Mouse (Mus musculus): ENCODE data around the gene Tbc1d1. TPM values are rescaled to one million over a fixed set of nuclear protein-coding genes. Genes with fewer than 3 reads are reported as not detected.

Tbc1d1 gene
- polyA plus RNA-seq, 1 experiment: 17.0 TPM

DNA sequence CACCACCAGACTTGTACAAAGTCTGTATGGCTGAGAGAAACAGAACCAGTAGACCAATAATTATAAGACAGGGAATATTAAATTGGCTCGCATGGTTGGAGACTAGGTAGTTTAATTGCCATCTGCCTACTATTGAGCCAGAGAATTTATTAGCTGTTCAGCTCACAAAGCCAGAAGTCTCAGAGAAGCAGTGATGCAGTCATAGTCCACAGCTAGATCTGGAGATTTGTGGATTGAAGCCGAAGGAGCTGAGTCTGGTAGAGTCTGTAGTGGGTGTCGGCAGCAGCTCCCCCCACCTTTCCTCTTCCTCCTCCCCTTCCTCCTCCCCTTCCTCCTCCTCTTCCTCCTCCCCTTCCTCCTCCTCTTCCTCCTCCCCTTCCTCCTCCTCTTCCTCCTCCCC, 184.3 kb downstream of the Tbc1d1 start:
- Histone ChIP-seq H3K27me3 (ENCODE audit: control insufficient read depth, insufficient read depth, low read length) (no peaks in the 10 kb centered on the region), H3K36me3 (ENCODE audit: control insufficient read depth, insufficient read depth, low read length) (peaks cover 3% of the 10 kb centered on the region), H3K4me1 (replicated peaks; ENCODE audit: control insufficient read depth, insufficient read depth, low read length) (peaks cover 19% of the 10 kb centered on the region), H3K4me3 (ENCODE audit: control insufficient read depth, insufficient read depth, low read length) (no peak overlapping the region), H3K27ac (ENCODE audit: control insufficient read depth, insufficient read depth, low read length) (no peak overlapping the region)
- DNase-seq: no peak
- WGBS: 95% methylated on average over 3 of the region's 3 CpGs
- TF ChIP-seq CTCF (IDR thresholded peaks at IDR 0.05; ENCODE audit: borderline replicate concordance, control insufficient read depth, extremely low read depth, insufficient read depth, low read length, poor library complexity): no peak

DNA sequence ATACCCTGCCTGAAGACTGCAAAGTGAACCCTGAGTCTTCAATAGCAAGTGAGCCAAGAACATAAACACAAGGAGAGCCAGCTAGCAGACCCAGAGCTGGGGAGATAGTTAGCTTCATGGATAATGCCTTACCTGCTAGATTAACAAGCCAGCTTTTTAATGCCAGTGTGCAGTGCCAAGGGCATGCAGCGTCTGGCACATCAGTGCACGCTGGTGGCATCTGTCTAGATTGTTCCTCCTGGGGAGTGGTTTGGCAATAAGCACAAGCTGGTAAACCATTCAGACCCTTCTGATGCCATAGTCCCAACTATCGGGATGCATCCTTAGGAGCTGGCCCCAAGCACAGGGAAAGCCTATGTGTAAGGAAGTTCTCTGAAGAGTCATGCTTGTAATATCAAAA, 185.6 kb downstream of the Tbc1d1 start:
- peaks cover 3% of the 10 kb centered on the region; the same call in 1 of the 2 replicates for H3K36me3 ChIP-seq (ENCODE audit: control insufficient read depth, insufficient read depth, low read length)
- no peak overlapping the region for H3K4me3 ChIP-seq (ENCODE audit: control insufficient read depth, insufficient read depth, low read length)
- no peak overlapping the region; the same call in 1 of the 2 replicates for H3K27ac ChIP-seq (ENCODE audit: control insufficient read depth, insufficient read depth, low read length)
- TF ChIP-seq CTCF (IDR thresholded peaks at IDR 0.05; ENCODE audit: borderline replicate concordance, control insufficient read depth, extremely low read depth, insufficient read depth, low read length, poor library complexity) (no peak), POLR2A (IDR thresholded peaks at IDR 0.05; ENCODE audit: control insufficient read depth, extremely low read depth, insufficient read depth, low read length, poor library complexity) (no peak)
- no peaks in the 10 kb centered on the region for H3K27me3 ChIP-seq (ENCODE audit: control insufficient read depth, insufficient read depth, low read length)
- no peak for DNase-seq
- WGBS: 60% methylated on average over 3 of the region's 3 CpGs
- peaks cover 17% of the 10 kb centered on the region for H3K4me1 ChIP-seq (replicated peaks; ENCODE audit: control insufficient read depth, insufficient read depth, low read length)

DNA sequence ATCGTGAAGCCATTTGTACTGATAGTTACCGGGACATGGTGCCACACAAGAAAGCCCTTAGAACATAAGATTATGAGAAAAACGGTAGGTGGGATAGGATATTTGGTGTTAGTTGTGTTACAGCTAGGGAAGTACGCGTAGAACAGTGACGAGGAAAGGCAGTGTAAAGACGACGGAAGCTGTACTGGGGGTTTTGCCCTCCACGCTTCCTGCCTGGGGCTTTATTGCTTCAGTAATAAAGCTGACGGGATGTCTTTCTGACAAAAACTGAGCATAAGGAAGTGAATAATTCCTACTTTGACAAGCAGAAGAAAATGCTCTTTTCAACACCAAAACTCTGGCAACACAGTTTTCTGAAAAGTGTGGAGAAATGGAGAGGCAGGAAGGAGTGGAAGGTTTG, 186.0 kb downstream of the Tbc1d1 start:
- no peaks in the 10 kb centered on the region for H3K27me3 ChIP-seq (ENCODE audit: control insufficient read depth, insufficient read depth, low read length)
- peaks cover 3% of the 10 kb centered on the region; the same call in 1 of the 2 replicates for H3K36me3 ChIP-seq (ENCODE audit: control insufficient read depth, insufficient read depth, low read length)
- H3K27ac ChIP-seq (ENCODE audit: control insufficient read depth, insufficient read depth, low read length): peak overlapping the region; percentile 27; the same call in 1 of the 2 replicates
- TF ChIP-seq POLR2A (IDR thresholded peaks at IDR 0.05; ENCODE audit: control insufficient read depth, extremely low read depth, insufficient read depth, low read length, poor library complexity) (no peak), CTCF (IDR thresholded peaks at IDR 0.05; ENCODE audit: borderline replicate concordance, control insufficient read depth, extremely low read depth, insufficient read depth, low read length, poor library complexity) (no peak)
- peaks cover 12% of the 10 kb centered on the region for H3K4me1 ChIP-seq (replicated peaks; ENCODE audit: control insufficient read depth, insufficient read depth, low read length)
- WGBS: 18% methylated on average over 10 of the region's 10 CpGs
- peak; percentile 35 for DNase-seq
- no peak overlapping the region for H3K4me3 ChIP-seq (ENCODE audit: control insufficient read depth, insufficient read depth, low read length)

GRCm38 (mm10) chr5:64343972-64344700, 188.0 kb downstream of the Tbc1d1 start:
- Histone ChIP-seq H3K27me3 (ENCODE audit: control insufficient read depth, insufficient read depth, low read length) (no peaks in the 10 kb centered on the region), H3K27ac (ENCODE audit: control insufficient read depth, insufficient read depth, low read length) (peak overlapping the region; percentile 34; the same call in 1 of the 2 replicates), H3K4me3 (ENCODE audit: control insufficient read depth, insufficient read depth, low read length) (no peak overlapping the region), H3K36me3 (ENCODE audit: control insufficient read depth, insufficient read depth, low read length) (peaks cover 3% of the 10 kb centered on the region; the same call in 1 of the 2 replicates), H3K4me1 (replicated peaks; ENCODE audit: control insufficient read depth, insufficient read depth, low read length) (peaks cover 11% of the 10 kb centered on the region)
- DNase-seq: no peak
- 55% methylated on average over 5 of the region's 5 CpGs for WGBS
- no peak for TF ChIP-seq POLR2A (IDR thresholded peaks at IDR 0.05; ENCODE audit: control insufficient read depth, extremely low read depth, insufficient read depth, low read length, poor library complexity)
- TF ChIP-seq CTCF (IDR thresholded peaks at IDR 0.05; ENCODE audit: borderline replicate concordance, control insufficient read depth, extremely low read depth, insufficient read depth, low read length, poor library complexity): peak; percentile 38; the same call in 1 of the 2 replicates

GRCm38 (mm10) chr5:64345181-64345735, 189.2 kb downstream of the Tbc1d1 start:
- Histone ChIP-seq H3K36me3 (ENCODE audit: control insufficient read depth, insufficient read depth, low read length) (peaks cover 6% of the 10 kb centered on the region), H3K27ac (ENCODE audit: control insufficient read depth, insufficient read depth, low read length) (no peak overlapping the region), H3K27me3 (ENCODE audit: control insufficient read depth, insufficient read depth, low read length) (no peaks in the 10 kb centered on the region), H3K4me1 (replicated peaks; ENCODE audit: control insufficient read depth, insufficient read depth, low read length) (peaks cover 11% of the 10 kb centered on the region), H3K4me3 (ENCODE audit: control insufficient read depth, insufficient read depth, low read length) (no peak overlapping the region)
- no peak for DNase-seq
- TF ChIP-seq POLR2A (IDR thresholded peaks at IDR 0.05; ENCODE audit: control insufficient read depth, extremely low read depth, insufficient read depth, low read length, poor library complexity): no peak
- TF ChIP-seq CTCF (IDR thresholded peaks at IDR 0.05; ENCODE audit: borderline replicate concordance, control insufficient read depth, extremely low read depth, insufficient read depth, low read length, poor library complexity): no peak
- 97% methylated on average over 16 of the region's 16 CpGs for WGBS

DNA sequence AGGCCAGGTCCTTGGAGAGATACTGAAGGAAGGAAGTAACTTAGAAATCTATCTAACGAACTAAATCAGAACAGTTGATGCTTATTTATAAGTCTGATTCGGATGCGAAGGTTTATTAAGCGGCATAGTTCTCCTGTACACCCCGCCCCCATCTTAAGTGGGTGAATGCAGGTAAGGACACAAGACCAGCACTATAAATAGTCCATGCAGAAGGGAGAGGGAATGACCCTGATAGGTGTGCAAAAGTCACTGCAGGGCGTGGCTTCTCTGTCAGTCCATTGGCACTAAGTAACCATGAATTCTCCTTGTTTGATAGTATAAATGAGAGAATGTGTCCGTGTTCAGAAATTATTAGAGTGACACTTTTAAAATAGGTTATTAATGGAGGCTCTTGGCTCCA, 189.7 kb downstream of the Tbc1d1 start:
- H3K27ac ChIP-seq (ENCODE audit: control insufficient read depth, insufficient read depth, low read length): no peak overlapping the region

More for the DNA sequence above, 189.7 kb downstream of the Tbc1d1 start:
- DNase-seq: no peak
- Histone ChIP-seq H3K36me3 (ENCODE audit: control insufficient read depth, insufficient read depth, low read length) (peaks cover 6% of the 10 kb centered on the region), H3K4me1 (replicated peaks; ENCODE audit: control insufficient read depth, insufficient read depth, low read length) (peaks cover 11% of the 10 kb centered on the region), H3K4me3 (ENCODE audit: control insufficient read depth, insufficient read depth, low read length) (no peak overlapping the region), H3K27me3 (ENCODE audit: control insufficient read depth, insufficient read depth, low read length) (no peaks in the 10 kb centered on the region)
- no peak for TF ChIP-seq POLR2A (IDR thresholded peaks at IDR 0.05; ENCODE audit: control insufficient read depth, extremely low read depth, insufficient read depth, low read length, poor library complexity)
- TF ChIP-seq CTCF (IDR thresholded peaks at IDR 0.05; ENCODE audit: borderline replicate concordance, control insufficient read depth, extremely low read depth, insufficient read depth, low read length, poor library complexity): no peak
- WGBS: 97% methylated on average over 7 of the region's 7 CpGs
